Mouse (Mus musculus): ENCODE results near the gene Iqcn.

Gene Iqcn

DNA sequence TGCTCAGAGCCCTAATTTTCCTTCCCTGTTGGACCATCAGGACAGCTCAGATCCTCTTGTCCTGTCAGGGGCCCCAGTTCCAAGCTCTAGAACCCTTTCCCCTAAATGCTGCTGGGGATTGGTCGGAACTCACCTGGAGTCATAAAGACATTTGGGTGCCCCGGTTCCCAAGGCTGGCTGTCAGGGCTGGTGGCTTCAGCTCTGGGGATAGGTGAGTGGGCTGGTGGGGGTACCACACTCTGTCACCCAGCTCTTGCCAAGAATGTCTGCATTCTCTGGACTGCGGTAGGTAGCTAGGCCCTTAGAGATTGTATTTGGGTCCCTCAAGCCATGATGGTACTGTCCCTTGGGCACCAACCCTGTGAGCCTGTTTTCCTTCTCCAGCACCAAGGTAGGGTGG is at the start of gene Iqcn:
Gene Iqcn, plus strand, starts transcription at position 171 of the 400 bp plus-strand sequence.
- DNase-seq: no peak

GRCm38 (mm10) chr8:70654121-70654520 is 49.1 kb upstream of the Iqcn start:
- no peak for DNase-seq

GRCm38 (mm10) chr8:70655469-70655868 is 47.8 kb upstream of the Iqcn start:
- DNase-seq: no peak

DNA sequence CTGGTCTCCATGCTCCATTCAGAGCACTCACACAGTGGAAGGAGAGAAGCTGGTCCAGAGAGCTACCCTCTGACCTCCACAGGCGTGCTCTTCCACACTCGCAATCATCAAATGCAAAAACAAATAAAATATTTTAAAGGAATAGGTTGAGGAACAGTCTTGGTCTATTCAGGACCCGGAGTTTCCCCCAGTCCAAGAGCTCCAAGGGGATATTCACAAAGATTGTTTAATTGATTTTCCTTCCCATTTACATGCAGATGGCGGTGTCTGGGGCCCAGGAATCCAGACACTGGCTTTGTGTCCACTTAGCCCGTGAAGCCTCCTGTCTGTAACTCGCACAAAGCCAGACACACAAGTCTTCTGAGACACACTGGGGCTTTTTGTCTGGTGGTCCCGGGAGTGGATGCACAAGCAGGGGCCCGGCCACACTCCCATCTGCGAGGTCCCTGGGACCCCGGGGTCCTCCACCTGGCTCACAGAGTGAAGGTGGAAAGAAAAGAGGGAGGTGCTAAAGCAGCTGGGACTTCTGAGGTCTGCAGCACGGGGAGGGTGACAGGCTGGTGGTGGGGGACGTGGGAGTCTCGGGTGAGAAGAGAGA is 47.0 kb upstream of the Iqcn start:
- DNase-seq: no peak

- DNase-seq: no peak
Observed at GRCm38 (mm10) chr8:70657214-70657613, 46.0 kb upstream of the Iqcn start.

- DNase-seq: no peak
Observed at GRCm38 (mm10) chr8:70657739-70658138, 45.5 kb upstream of the Iqcn start.

GRCm38 (mm10) chr8:70658897-70659603 is 44.2 kb upstream of the Iqcn start:
- DNase-seq: no peak

DNA sequence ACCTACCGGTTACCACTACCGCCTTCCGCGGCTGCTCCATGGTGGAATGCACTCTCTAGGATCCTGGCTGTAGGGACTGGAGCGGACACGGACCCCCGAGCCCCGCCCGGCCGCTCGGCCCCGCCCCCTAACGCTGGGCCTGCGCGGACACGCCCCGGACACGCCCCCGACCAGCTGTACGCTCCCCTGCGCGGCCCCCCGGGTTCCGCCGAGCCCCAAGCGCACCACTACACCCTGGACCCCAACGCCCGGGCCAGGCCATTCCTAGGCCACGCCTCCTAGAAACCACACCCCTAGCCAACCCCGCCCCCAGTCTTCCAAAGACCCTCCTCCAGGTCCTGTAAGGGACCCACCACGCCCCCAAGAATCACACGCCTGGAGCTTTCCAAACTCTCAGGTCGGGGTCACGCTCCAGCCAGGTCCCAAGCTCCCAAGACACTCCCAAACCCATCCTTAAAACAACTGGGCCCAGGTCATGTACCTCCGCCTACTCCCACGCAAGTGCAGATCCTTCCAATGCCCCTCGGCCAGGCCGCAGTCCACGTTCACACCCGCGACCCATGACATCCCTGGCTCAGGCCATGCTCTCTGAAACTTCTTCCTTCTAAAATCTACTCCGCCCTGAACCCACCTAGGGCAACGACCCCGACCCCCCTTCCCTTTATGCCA is 43.5 kb upstream of the Iqcn start:
- DNase-seq: peak; percentile 73

- DNase-seq: no peak
Observed at GRCm38 (mm10) chr8:70660273-70660725, 43.0 kb upstream of the Iqcn start, which contains the start of gene Pgpep1. Gene Pgpep1, minus strand, starts transcription at chr8:70660388.

- no peak for DNase-seq
Observed at GRCm38 (mm10) chr8:70663691-70664090, 39.6 kb upstream of the Iqcn start.

- no peak for DNase-seq
Observed at GRCm38 (mm10) chr8:70664631-70665030, 38.6 kb upstream of the Iqcn start.

DNA sequence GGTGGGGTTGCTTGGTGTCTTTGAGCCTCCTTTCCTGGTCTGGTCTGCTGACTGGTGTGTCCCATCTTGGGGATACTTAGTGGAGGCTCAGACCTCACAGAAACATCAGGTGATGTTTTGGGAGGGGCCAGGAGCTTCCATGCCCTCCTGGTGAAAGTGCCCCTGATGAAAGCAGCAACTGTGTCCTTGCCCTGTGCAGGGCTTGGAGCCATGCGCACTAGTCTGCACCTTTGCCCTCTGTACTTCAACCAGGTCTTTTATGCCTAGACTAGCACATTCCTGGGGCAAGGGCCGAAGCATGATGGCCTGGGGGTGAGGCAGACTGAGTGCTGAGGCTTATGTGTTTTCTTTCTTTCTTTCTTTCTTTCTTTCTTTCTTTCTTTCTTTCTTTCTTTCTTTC is 37.7 kb upstream of the Iqcn start:
- no peak for DNase-seq

GRCm38 (mm10) chr8:70667071-70667470 is 36.2 kb upstream of the Iqcn start:
- no peak for DNase-seq

- DNase-seq: no peak
Observed at GRCm38 (mm10) chr8:70671615-70672324, 31.5 kb upstream of the Iqcn start.

DNA sequence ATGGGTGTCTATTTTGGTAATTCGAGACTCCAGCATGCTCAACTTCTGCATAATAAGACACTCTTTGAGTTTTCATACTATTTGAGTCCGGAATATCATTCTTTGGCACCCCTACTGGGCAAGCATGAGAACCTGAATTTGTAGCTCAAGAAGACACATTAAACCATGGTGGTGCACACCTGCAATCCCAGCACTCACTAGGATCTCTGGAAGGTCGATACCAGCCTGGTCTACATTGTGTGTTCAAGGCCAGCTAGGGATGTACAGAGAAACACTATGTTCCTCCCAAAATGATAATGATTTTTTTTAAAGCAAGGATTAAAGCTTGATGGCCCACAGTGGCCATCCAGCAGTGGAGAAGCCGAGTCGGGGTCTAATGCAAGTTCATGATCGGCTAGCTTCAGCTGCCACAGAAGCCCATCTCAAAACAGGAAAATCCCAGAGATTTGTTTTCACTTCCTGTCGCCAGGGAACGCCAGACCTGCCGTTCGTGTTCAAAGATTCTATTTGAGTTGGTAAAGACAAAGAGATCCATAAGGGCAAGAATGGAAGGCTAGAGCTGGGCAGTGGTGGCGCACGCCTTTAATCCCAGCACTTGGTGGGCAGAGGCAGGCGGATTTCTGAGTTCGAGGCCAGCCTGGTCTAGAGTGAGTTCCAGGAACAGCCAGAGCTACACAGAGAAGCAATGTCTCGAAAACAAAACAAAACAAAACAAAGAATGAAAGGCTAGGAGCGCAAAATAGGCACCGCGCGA is 30.8 kb upstream of the Iqcn start:
- DNase-seq: no peak

DNA sequence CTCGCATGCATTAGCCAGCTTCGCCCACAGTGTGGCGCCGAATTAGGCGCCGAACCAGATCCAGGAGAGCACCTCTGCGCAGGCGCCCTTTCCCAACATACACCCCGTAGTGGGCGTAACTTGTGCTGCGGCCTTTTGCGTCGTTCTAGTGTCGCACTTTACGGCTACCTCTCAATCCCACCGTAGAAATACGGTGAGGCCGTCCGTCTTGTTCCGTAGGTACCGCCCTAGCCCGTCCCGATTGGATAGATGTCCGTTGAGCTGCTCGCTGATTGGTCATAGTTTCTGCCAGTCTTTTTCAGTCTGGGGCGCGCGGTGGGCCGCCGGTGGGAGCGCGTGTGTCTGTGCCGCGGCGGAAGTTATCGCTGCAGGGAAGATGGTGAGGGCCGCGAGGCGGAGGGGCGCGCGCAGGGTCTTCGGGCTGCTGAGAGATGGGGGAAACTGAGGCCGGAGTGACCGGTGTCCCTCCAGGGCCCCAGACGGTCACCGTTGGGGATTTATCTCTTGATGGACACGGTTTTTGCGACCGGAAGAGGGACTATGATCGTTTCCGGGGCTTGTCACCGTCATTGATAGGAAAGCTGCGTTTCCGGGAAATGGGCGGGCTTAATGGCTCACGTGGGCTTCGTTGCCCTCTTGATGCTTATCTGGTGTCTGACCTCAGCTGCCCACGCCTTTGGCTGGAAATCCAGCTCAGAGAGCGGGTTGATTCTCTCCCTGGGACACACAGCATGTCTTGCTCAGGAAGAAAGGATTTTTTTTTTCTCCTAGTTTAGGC is 30.0 kb upstream of the Iqcn start, which contains the start of gene Lsm4:
Gene Lsm4, plus strand, starts transcription at position 170 of the 778 bp plus-strand sequence.
- DNase-seq: peak; percentile 99

GRCm38 (mm10) chr8:70674109-70674508 is 29.1 kb upstream of the Iqcn start:
- no peak for DNase-seq

- DNase-seq: no peak
Observed at GRCm38 (mm10) chr8:70674716-70675115, 28.5 kb upstream of the Iqcn start.

GRCm38 (mm10) chr8:70675336-70675735 is 27.9 kb upstream of the Iqcn start:
- no peak for DNase-seq

GRCm38 (mm10) chr8:70677451-70678080 is 25.7 kb upstream of the Iqcn start:
- DNase-seq: no peak

- DNase-seq: no peak
Observed at GRCm38 (mm10) chr8:70678679-70679078, 24.6 kb upstream of the Iqcn start.

Data from right cerebral cortex, postnatal 25 days (tissue).